Mouse (Mus musculus) lung, adult 2 months (tissue): ENCODE measurements at regions not wholly inside any gene's neighbourhood (a gene's known extent, or its start where the extent isn't known, plus 50 kb on each side); places are given as distances from the start of the nearest gene placed in this dataset.
"Not testable (repeated sequence)": the region's sequence is repeated elsewhere in the genome, so short reads cannot be mapped to it uniquely, and the experiment has no call there.

Source experiments
- DNase-seq: peaks from one replicate; pipeline ENCODE4 v3.0.0; 2022
- H3K4me1 ChIP-seq: fragments of 200-500 bp; 2 replicates; pipeline ENCODE4 v1.6.1; 2011; ENCODE audit warnings: low read length; ENCODE audit not compliant: control insufficient read depth, insufficient read depth
- H3K4me3 ChIP-seq: fragments of 200-500 bp; replicated peaks from 2 replicates; pipeline ENCODE3; 2011; ENCODE audit warnings: low read depth, mild to moderate bottlenecking, control low read depth, low read length; ENCODE audit errors: extremely low read depth
- CTCF ChIP-seq: fragments of 200-500 bp; IDR thresholded peaks from 2 replicates; pipeline ENCODE4 v1.5.1; 2011; ENCODE audit warnings: mild to moderate bottlenecking, low read length, control low read depth; ENCODE audit not compliant: insufficient read depth
- POLR2A ChIP-seq: fragments of 200-500 bp; IDR thresholded peaks from 2 replicates; pipeline ENCODE4 v1.6.1; 2011; ENCODE audit warnings: low read depth, mild to moderate bottlenecking, control low read depth, low read length, borderline replicate concordance; ENCODE audit errors: extremely low read depth
- WGBS: fragments of 180-500 bp; shearing (Covaris S2); methylation state at CpG from one replicate; pipeline ENCODE4 v1.1.7; 2018; 5-methylcytosine and 5-hydroxymethylcytosine counted together

DNA sequence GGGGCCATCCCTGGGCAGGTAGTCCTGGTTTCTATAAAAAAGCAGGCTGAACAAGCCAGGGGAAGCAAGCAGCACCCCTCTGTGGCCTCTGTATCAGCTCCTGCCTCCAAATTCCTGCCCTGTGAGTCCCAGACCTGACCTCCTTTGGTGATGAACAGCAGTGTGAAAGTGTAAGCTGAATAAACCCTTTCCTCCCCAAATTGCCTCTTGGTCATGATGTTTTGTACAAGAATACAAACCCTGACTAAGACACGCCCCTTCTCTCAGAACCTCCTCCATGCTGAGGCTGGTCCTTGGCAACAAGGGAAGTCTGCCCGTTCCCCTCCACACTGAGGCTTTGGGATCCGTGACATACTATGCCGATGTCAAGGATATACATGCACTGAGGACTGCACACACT, 310.2 kb upstream of the Klf6 start:
- TF ChIP-seq POLR2A: no peak
- no peak for TF ChIP-seq CTCF
- whole genome bisulfite sequencing: 93% methylated on average over 4 of the region's 4 CpGs
- Histone ChIP-seq H3K4me1 (no peaks in the 10 kb centered on the region; the same call in 1 of the 2 replicates), H3K4me3 (no peak overlapping the region)
- DNase-seq: no peak

DNA sequence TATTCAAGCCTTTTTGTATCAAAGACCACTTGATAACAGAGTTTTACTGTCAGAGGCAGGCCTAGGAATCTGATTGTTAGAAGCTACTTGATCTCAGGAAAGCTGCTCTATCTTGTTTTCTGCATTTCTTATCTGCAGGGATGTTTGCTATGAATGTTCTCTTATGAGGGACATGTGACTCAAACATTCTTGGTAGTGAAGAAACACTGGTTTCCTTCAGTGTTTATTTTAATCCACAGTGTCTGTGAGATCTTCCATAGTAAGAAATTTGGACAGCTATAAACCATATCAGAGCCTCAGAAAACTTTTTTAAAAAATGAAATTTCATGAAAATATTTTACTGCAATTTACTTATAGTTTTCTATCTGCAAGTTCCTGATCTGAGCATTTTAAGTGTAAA, 307.8 kb upstream of the Klf6 start:
- no peaks in the 10 kb centered on the region for H3K4me1 ChIP-seq
- TF ChIP-seq CTCF: no peak
- TF ChIP-seq POLR2A: no peak
- no peak overlapping the region for H3K4me3 ChIP-seq
- no peak for DNase-seq

DNA sequence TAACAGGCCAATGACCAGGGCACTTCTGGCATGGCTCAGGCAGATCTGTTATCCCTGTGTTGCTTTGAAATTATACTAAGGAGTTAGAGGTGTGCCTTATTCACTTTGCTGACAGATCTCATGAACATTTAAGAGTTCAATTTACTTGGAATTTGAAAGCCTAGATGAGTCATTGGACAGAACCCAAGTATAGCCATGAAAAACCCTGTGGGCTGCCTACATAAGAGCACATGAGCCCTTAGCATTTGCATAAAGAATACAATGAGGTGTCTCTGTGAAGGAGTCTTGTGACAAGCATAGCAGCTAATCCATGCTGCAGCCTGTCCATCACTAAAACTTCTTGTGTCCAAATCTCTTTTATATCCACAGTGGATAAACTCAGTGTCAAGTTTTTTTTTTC, 303.2 kb upstream of the Klf6 start:
- DNase-seq: no peak
- TF ChIP-seq CTCF: no peak
- H3K4me1 ChIP-seq: no peaks in the 10 kb centered on the region
- H3K4me3 ChIP-seq: no peak overlapping the region

DNA sequence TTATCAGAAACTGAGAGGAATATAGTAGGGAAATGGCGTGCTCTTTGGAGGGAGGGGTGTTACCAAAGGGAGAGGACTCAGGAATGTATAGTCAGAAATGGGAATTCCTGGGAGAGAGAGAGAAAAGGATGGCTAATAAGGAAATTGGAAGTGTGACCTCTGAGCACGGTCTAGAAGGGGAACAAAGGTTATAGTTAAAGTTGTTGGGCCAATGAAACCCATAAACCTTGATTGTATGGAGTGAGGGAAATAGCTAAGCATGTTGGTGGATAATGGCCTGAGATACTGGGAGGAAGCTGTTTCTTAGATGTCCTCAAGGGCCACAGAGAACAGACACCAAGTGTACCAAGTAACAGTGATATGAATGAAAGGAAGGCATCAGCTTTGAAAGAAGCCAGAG, 294.8 kb upstream of the Klf6 start:
- 70% methylated on average over 2 of the region's 2 CpGs for WGBS
- TF ChIP-seq CTCF (no peak), POLR2A (no peak)
- DNase-seq: no peak
- no peaks in the 10 kb centered on the region for H3K4me1 ChIP-seq
- no peak overlapping the region for H3K4me3 ChIP-seq

DNA sequence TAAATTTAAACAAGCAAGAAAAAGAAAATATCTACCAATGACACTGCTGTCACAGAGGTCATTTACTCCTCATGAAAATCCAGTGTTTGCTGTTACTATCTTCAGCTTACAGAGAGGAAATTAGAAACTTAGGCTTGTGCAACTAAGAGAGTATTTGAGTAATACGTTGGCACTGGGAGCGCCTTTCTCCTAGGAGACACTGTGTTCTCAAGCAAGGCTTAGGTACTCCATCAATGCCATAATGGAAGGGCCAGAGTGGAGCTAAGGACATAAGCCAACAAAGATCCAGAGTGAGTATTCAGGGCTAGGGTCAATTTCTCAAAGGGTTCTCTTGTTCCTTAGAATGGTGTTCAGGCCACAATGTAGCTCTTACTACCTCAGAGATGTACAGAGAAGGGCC, 294.4 kb upstream of the Klf6 start:
- Histone ChIP-seq H3K4me1 (no peaks in the 10 kb centered on the region), H3K4me3 (no peak overlapping the region)
- WGBS: 44% methylated on average over 2 of the region's 2 CpGs
- no peak for DNase-seq
- TF ChIP-seq CTCF (no peak), POLR2A (no peak)

DNA sequence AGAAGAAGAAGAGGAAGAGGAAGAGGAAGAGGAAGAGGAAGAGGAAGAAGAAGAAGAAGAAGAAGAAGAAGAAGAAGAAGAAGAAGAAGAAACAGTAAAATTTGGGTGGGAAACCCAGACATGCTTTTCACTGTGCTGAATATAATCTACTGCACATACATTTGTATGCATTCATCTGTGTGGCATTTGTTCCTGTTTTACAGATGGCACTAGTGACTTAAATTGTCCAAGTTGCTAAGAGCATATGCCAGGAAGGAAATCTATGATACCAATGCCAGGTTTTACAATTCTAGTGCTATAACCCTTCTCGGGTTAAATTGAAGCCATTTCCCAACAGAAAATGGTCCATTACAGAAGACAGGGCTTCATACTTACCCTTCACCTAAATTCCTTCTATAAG, 291.7 kb upstream of the Klf6 start:
- no peaks in the 10 kb centered on the region for H3K4me1 ChIP-seq
- H3K4me3 ChIP-seq: no peak overlapping the region
- no peak for TF ChIP-seq POLR2A
- TF ChIP-seq CTCF: no peak
- WGBS: 94% methylated on average over 1 of the region's 1 CpGs
- no peak for DNase-seq

DNA sequence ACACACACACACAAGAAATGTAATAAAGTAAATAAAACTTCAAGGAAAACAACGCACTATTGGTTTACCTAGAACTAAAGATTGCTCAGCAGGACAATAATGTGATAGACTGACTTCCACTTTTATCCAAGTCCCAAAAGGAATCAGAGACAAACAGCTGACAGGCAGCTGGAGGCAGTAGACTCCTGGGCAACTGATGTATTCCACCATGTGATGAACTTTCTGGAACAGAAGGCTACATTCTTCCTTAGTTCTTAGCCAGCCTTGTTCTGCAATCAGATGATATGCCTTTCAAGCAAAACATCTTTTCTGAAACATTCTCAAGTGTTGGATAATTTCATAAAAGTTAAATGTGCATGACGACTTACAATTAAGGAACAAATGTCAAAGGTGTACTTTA, 290.9 kb upstream of the Klf6 start:
- 88% methylated on average over 2 of the region's 2 CpGs for WGBS
- no peak for DNase-seq
- Histone ChIP-seq H3K4me3 (no peak overlapping the region), H3K4me1 (no peaks in the 10 kb centered on the region)
- TF ChIP-seq CTCF (no peak), POLR2A (no peak)

DNA sequence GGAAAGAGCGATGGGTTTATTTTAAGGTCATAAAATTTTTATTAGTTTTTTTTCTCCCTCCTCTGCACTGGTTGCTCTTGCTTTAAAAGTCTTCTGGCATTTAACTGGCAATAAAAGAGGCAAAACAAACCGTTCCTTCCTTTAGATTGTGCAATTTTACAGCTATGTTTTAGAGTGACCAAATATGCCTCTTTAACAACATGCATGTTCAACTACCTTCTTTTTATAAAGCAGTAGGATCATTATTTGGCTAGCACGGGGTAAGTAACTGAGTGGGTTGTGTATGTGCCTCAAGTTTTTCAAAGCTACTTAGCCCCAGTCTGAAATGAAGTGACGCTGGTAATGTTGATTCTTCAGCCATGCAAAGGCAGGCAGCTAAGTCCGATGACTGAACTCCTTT, 284.7 kb upstream of the Klf6 start:
- TF ChIP-seq CTCF: no peak
- no peak for TF ChIP-seq POLR2A
- Histone ChIP-seq H3K4me1 (no peaks in the 10 kb centered on the region), H3K4me3 (no peak overlapping the region)
- WGBS: 55% methylated on average over 5 of the region's 5 CpGs
- no peak for DNase-seq

DNA sequence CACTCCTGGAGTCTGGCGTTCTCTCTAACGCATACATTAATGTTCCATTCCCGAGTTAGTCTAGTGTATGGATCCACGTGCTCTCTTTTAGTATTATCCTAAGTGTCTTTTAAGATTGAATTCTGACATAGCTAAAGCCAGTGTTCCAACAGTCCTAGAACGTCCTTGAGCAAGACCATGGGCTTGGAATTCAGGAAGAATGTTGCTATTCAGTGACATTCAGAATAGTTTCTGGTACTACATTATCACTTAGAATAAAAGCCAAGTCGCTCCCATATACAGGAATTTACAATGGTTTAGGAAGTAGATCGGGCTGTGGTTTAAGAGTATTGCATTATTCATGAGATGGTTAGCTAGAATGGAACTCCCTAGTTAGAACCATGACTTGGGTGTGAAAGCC, 277.6 kb upstream of the Klf6 start:
- 83% methylated on average over 7 of the region's 7 CpGs for WGBS
- H3K4me1 ChIP-seq, H3K4me3 ChIP-seq, DNase-seq: not testable (repeated sequence)

DNA sequence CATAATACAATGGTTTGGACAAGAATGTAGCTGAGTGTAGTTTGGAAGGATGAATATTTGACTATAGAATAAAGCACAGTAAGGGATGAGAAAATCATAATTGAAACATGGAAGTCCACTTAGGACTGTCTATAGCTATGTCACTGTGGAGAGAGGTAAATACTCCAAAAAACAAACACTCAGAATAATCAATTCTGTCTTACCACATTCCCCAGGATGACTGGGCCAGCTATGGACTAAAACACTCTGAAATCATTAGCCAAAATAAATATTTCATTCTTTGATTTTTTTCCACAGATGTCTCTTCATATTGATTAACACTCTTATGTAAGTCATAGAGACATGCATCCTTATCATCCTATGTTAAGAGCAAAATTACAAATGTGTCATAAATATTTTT, 274.1 kb upstream of the Klf6 start:
- H3K4me1 ChIP-seq: peaks cover 3% of the 10 kb centered on the region
- TF ChIP-seq CTCF (no peak), POLR2A (no peak)

DNA sequence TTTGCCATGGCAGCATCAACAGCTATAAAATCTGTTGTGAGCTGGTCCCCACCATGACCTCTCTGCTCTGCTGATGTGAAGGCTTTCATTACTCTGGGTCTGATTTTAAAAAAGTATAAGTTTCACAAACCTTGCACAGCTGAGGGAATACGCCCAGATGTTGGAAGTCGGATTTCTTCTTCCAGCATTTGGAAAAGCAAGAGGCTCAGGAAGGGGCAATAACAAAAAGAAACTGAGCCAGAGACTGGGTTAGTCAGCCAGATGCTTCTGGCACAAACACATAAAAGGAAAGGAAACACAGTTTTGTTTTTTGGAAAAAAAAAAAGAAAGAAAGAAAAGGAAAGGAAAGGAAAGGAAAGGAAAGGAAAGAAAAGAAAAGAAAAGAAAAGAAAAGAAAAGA, 270.0 kb upstream of the Klf6 start:
- TF ChIP-seq POLR2A (no peak), CTCF (no peak)
- WGBS: 76% methylated on average over 2 of the region's 2 CpGs
- Histone ChIP-seq H3K4me3 (no peak overlapping the region), H3K4me1 (peaks cover 10% of the 10 kb centered on the region)
- no peak for DNase-seq

More for the DNA sequence above, 274.1 kb upstream of the Klf6 start:
- DNase-seq: no peak
- no peak overlapping the region for H3K4me3 ChIP-seq
